Mouse (Mus musculus) heart, postnatal 0 days (tissue): ENCODE measurements around the gene Acyp1.

ENCODE experiments used
- CTCF ChIP-seq: IDR thresholded peaks from 2 replicates; pipeline ENCODE4 v1.5.1; 2016; ENCODE audit warnings: antibody characterized with exemption, control low read depth, low read depth
- EP300 ChIP-seq: IDR thresholded peaks from 2 replicates; pipeline ENCODE4 v1.6.1; 2016; ENCODE audit warnings: antibody characterized with exemption, low read depth

GRCm38 (mm10) chr12:85286941-85287340, 1.3 kb downstream of the Acyp1 start:
- TF ChIP-seq CTCF (peak; percentile 57), EP300 (no peak)
